Mouse (Mus musculus): Measurements from ENCODE around the gene Slc25a21.
"Not testable (repeated sequence)": the region's sequence is repeated elsewhere in the genome, so short reads cannot be mapped to it uniquely, and the experiment has no call there.

Gene Slc25a21

DNA sequence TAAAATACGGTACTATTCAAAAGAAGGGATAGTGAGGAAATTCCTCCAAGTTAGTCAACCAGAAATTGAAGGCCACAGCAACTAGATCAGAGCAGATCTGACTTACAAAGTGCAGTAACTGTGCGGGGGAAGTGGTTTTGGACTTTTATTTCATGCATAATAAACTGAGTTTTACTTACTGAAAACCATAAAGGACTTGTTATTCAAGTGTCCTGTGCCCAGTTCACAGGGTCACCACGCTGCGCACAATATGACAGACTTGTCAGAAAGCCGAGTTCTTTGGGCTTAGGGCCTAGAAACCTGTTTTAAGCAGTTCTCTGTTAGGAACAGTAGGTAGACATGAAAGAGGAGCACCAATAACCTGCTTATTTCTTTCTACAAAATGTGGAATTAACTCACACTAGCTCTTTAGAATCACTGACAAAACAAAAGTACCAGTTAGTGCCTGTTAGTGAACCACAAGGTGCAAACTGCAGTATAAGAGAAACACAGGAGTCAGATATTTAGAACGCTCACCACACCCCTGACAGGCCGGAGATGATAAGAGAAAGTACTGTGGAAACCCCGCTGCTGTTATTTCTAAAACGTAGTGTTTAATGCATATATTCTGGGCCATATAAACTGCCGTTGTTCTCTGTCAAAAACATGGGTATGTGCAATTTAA, at the start of gene Slc25a21:
Gene Slc25a21, minus strand, starts transcription at position 110 of the 664 bp plus-strand sequence.
- no peak for DNase-seq

GRCm38 (mm10) chr12:57243671-57244495, 46.6 kb upstream of the Slc25a21 start:
- no peak for DNase-seq

GRCm38 (mm10) chr12:57233386-57233785, 36.1 kb upstream of the Slc25a21 start:
- no peak for DNase-seq

GRCm38 (mm10) chr12:57231085-57231875, 34.0 kb upstream of the Slc25a21 start:
- no peak for DNase-seq

GRCm38 (mm10) chr12:57230192-57230706, 33.0 kb upstream of the Slc25a21 start, which contains the start of the genes Prps1l3 and Mipol1:
Gene Prps1l3 (plus strand): TSS chr12:57230412.
Gene Mipol1 (plus strand): TSS chr12:57230427.
- peak; percentile 89 for DNase-seq

- DNase-seq = no peak
These were observed 32.4 kb upstream of the Slc25a21 start for GRCm38 (mm10) chr12:57229703-57230102.

GRCm38 (mm10) chr12:57227776-57228175, 30.5 kb upstream of the Slc25a21 start:
- no peak for DNase-seq

- no peak for DNase-seq
These were observed 29.1 kb upstream of the Slc25a21 start for GRCm38 (mm10) chr12:57226411-57226810.

- DNase-seq = not testable (repeated sequence)
These were observed 15.2 kb upstream of the Slc25a21 start for GRCm38 (mm10) chr12:57212463-57212862.

- peak; percentile 40 for DNase-seq
These were observed 14.4 kb upstream of the Slc25a21 start for GRCm38 (mm10) chr12:57211353-57212311.

DNA sequence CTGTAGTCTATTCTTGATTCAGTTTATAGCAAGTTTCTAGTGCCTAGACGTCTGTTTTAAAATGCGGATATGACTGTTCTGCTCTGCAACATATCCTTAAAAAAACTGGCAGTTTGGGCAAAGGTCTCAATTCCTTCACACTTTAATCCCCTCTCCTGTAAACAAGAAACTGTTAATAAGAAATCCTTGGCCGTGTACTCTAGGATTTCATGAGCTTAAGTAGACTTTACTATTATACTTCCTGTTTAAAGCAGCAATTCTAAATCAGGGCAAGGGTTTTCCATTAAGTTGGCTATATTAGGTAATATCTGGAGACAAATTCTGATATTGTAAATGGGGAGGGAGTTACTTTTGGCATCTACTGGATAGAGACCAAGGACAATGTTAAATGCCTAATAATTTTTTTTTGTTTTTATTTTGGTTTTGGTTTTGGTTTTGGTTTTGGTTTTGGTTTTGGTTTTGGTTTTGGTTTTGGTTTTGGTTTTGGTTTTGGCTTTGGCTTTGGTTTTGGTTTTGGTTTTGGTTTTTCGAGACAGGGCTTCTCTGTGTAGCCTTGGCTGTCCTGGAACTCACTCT, 7.1 kb upstream of the Slc25a21 start:
- no peak for DNase-seq

- DNase-seq = no peak
These were observed 4.6 kb upstream of the Slc25a21 start for GRCm38 (mm10) chr12:57201901-57202300.

GRCm38 (mm10) chr12:57199427-57199826, 2.2 kb upstream of the Slc25a21 start:
- no peak for DNase-seq

GRCm38 (mm10) chr12:57198269-57198668, 997 bp upstream of the Slc25a21 start:
- DNase-seq = no peak

DNA sequence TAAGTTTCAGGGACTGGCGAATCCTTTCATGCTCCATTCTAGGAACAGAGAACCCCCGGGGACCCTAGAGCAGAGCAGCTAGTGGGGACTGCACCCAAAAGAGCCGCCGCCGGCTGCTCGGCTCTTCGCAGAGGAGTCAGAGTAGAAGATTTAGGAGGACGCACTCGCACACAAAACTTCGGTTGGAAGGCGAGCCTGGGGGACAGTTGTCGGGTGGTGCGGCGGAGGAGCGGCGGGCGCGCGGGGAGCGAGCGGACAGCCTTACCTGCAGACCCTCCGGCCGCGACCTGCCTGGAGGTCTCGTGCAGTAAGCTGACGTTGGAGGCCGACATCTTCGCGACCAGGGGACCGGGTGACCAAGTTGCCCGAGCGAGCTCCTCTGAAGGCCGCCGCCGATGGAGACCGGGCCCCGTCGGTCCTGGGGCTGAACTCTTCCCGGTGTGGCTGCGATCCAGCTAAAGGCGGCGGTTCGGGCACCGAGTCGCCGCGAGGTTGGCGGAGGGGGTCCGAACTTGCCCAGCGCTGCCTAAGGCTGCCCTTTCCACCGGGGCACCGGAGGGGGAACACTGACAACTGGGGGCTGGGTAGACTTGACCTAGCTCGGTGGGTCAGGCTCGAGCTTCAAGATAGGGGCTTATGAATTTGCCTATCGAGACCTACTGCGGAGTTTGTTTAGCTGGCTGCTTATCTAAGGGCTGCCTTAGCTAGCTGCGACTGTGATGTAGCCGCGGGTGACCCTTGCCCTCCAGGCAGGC, 487 bp downstream of the Slc25a21 start:
- DNase-seq = no peak

DNA sequence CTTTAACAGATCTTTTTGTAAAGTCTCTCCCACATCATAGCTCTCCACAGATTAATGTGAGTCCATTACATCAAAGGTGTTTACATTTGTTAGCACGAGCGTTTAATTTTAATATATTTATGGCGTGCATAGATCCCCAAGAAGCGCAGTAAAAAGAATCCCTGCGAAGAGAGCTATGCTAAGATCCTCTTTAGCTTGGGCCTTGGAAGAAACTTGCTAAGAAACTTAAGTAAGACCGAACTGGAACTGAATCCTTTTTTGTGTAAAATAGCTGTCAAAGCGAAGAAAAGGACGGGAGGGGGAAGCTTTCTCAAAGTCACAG, 1.0 kb downstream of the Slc25a21 start:
- DNase-seq = no peak

DNA sequence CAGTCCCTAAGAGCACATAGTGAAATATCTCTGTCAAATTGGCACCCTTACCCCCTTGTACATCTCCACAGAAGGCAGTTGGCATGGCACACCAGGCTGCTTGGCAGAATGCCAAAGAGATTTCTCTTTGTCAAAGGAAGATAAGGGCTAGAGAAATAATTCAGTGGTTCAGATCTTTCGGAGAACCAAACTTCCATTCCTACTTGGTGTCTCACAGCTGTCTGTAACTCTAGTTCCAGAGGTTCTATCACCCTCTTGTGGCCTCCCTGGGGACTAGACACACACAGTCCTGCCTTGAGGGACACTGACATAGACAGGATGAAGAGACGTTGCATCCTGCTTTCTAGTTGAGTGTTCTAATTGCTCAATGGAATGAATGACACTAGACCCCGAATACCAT, 2.7 kb downstream of the Slc25a21 start:
- no peak for DNase-seq

- DNase-seq = no peak
These were observed 10.2 kb downstream of the Slc25a21 start for GRCm38 (mm10) chr12:57187032-57187431.

DNA sequence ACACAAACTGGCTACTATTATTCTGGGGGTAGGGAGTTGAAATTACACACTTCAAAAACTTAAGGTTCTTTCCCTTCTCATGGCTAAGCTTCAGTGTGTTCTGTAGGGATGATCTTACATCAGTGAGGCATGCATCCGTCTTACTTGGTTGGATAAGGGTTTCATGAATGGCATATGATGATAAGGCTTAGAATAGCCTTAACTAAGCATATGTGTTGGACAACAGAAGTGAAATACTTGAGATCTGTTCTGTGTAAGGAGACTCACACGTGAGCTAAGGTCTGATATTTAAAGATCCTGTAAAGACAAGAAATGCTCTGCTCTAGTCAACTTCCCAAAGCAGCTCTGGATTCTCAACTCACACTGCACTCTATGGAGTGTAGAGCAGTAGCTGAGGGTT, 11.1 kb downstream of the Slc25a21 start:
- DNase-seq = no peak

DNA sequence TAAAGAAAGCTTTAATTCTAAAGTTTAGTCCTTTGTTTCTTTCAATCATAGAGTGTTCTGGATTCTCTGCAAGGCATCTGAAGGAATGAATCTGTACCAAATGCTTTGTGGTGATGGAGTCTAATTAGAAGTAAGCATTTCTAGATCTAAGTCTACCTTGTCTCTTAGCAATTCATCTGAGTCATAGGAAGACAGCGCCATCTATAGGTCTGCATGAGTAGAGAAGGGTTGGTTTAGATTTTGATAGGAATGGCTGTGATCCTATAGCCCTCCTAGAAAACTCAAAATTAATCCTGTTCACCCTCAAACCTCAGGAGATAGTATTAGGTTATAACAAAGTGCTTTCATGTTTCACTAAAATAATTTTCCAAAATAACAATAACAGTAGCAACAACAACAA, 11.8 kb downstream of the Slc25a21 start:
- no peak for DNase-seq

Data from cerebellum, adult 11-12 months (tissue).